Mouse (Mus musculus) CH12.LX (cell line): ENCODE data around the gene RPS10-NUDT3. TPM values are rescaled to one million over a fixed set of nuclear protein-coding genes. Genes with fewer than 3 reads are reported as not detected.
A peak's percentile ranks its signal among the peaks of the same experiment; 100 is the strongest.

Source experiments
- DNase-seq: peaks from one replicate; pipeline ENCODE4 v3.0.0-alpha.2; 2013; ENCODE audit errors: extremely low read depth
- H3K27ac ChIP-seq: 2 replicates; pipeline ENCODE4 v1.5.1; 2012; ENCODE audit warnings: low read depth, mild to moderate bottlenecking, control low read depth, moderate library complexity; ENCODE audit not compliant: insufficient read depth
- H3K27me3 ChIP-seq: replicated peaks from 2 replicates; pipeline ENCODE3; 2012; ENCODE audit warnings: inconsistent platforms
- H3K36me3 ChIP-seq, 2 experiments: replicated peaks in 1 of 2; 2 replicates each; pipeline versions ENCODE3 to v1.6.1; 2012; ENCODE audit warnings: inconsistent platforms in 1 of 2, low read length in 1 of 2, mild to moderate bottlenecking in 1 of 2, mixed read lengths in 1 of 2, moderate library complexity in 1 of 2; ENCODE audit not compliant: control insufficient read depth in 1 of 2, insufficient read depth in 1 of 2
- H3K4me1 ChIP-seq, 2 experiments: 2 replicates each; pipeline ENCODE4 v1.6.1; 2012; ENCODE audit warnings: inconsistent platforms in 1 of 2, moderate library complexity in 1 of 2; ENCODE audit not compliant: insufficient read depth in 2 of 2, control insufficient read depth in 1 of 2
- H3K4me2 ChIP-seq: 2 replicates; pipeline ENCODE4 v1.6.1; 2012; ENCODE audit warnings: low read depth, mild to moderate bottlenecking, control low read depth; ENCODE audit not compliant: poor library complexity, insufficient read depth, severe bottlenecking
- H3K4me3 ChIP-seq, 3 experiments: fragments of 150-350 bp in 1 of 3; sonication (generic) in 1 of 3; replicated peaks in 1 of 3; 2 replicates each; pipeline versions ENCODE3 to v1.5.1; 2011 to 2012; ENCODE audit warnings: low read depth in 2 of 3, low read length in 2 of 3, mild to moderate bottlenecking in 2 of 3, moderate library complexity in 2 of 3, control low read depth in 1 of 3, improper control_type of control experiment in 1 of 3, inconsistent platforms in 1 of 3, mixed read lengths in 1 of 3; ENCODE audit not compliant: poor library complexity in 1 of 3
- H3K79me2 ChIP-seq: replicated peaks from 2 replicates; pipeline ENCODE4 v1.6.1; 2012; ENCODE audit warnings: mild to moderate bottlenecking, moderate library complexity; ENCODE audit not compliant: control insufficient read depth, poor library complexity, insufficient read depth, severe bottlenecking; ENCODE audit errors: extremely low read depth
- H3K9ac ChIP-seq: 2 replicates; pipeline ENCODE4 v1.6.1; 2012; ENCODE audit warnings: low read depth, mild to moderate bottlenecking, control low read depth, moderate library complexity; ENCODE audit not compliant: insufficient read depth
- H3K9me3 ChIP-seq: replicated peaks from 2 replicates; pipeline ENCODE3; 2012; ENCODE audit warnings: low read length, inconsistent platforms, mixed read lengths
- ELF1 ChIP-seq: IDR thresholded peaks from 2 replicates; pipeline ENCODE4 v1.6.1; 2014; ENCODE audit warnings: low read depth, mild to moderate bottlenecking, inconsistent platforms, low read length, improper control_type of control experiment
- EP300 ChIP-seq: IDR thresholded peaks from 2 replicates; pipeline ENCODE4 v1.6.1; 2011; ENCODE audit warnings: low read length, improper control_type of control experiment
- IRF4 ChIP-seq: IDR thresholded peaks from 2 replicates; pipeline ENCODE4 v1.6.1; 2014; ENCODE audit warnings: low read depth, mild to moderate bottlenecking, inconsistent platforms, low read length, improper control_type of control experiment
- MAX ChIP-seq: IDR thresholded peaks from 2 replicates; pipeline ENCODE4 v1.6.1; 2011; ENCODE audit warnings: low read length, improper control_type of control experiment
- MXI1 ChIP-seq: IDR thresholded peaks from 2 replicates; pipeline ENCODE4 v1.6.1; 2011; ENCODE audit warnings: mild to moderate bottlenecking, low read depth, low read length, improper control_type of control experiment
- NRF1 ChIP-seq: IDR thresholded peaks from 2 replicates; pipeline ENCODE4 v1.6.1; 2014; ENCODE audit warnings: low read depth, mild to moderate bottlenecking, inconsistent platforms, low read length, improper control_type of control experiment, moderate library complexity
- PAX5 ChIP-seq: IDR thresholded peaks from 2 replicates; pipeline ENCODE4 v1.6.1; 2012; ENCODE audit warnings: low read length, inconsistent platforms, mixed read lengths
- POLR2A ChIP-seq: IDR thresholded peaks from 2 replicates; pipeline ENCODE4 v1.6.1; 2011; ENCODE audit warnings: low read depth, mild to moderate bottlenecking, improper control_type of control experiment, low read length
- POLR2AphosphoS2 ChIP-seq: IDR thresholded peaks from 2 replicates; pipeline ENCODE4 v1.6.1; 2011; ENCODE audit warnings: low read depth, low read length, improper control_type of control experiment
- TCF12 ChIP-seq: IDR thresholded peaks from 2 replicates; pipeline ENCODE4 v1.6.1; 2014; ENCODE audit warnings: low read depth, mild to moderate bottlenecking, inconsistent platforms, low read length, improper control_type of control experiment
- UBTF ChIP-seq: IDR thresholded peaks from 2 replicates; pipeline ENCODE4 v1.6.1; 2012; ENCODE audit warnings: low read depth, mild to moderate bottlenecking, inconsistent platforms, low read length, improper control_type of control experiment, moderate library complexity
- ZMIZ1 ChIP-seq: IDR thresholded peaks from 2 replicates; pipeline ENCODE4 v1.6.1; 2012; ENCODE audit warnings: low read depth, mild to moderate bottlenecking, inconsistent platforms, low read length, improper control_type of control experiment
- ZNF384 ChIP-seq: IDR thresholded peaks from 2 replicates; pipeline ENCODE4 v1.6.1; 2012; ENCODE audit warnings: low read depth, low read length, improper control_type of control experiment, inconsistent platforms
- dilution Hi-C: fragments of 300-500 bp; cut with MboI; formaldehyde crosslinking; loops from 2 replicates; pipeline ENCODE4 v1.14.3; 2020; ENCODE audit warnings: low sequenced_read_pairs; ENCODE audit not compliant: extremely low pct_unique_long_range_greater_than_20kb, extremely low pct_ligation_motif_present
- in situ Hi-C: fragments of 300-500 bp; cut with MboI; formaldehyde crosslinking; loops from 3 replicates; pipeline ENCODE4 v1.14.3; 2019; ENCODE audit warnings: low sequenced_read_pairs, low pct_ligation_motif_present, low pct_unique_long_range_greater_than_20kb, mixed read lengths
- polyA plus RNA-seq: library from polyadenylated mRNA; unstranded; fragments of >175 nt; gene quantifications from 2 replicates; pipeline ENCODE4 v1.2.1, GENCODE M21; 2012; ENCODE audit warnings: low read depth; ENCODE audit not compliant: insufficient read length
- total RNA-seq, 2 experiments: library from RNA; depleted of rRNA; stranded (reverse); fragments of 300-350 nt in 1 of 2; fragments of >200 nt in 1 of 2; gene quantifications; 2 replicates each; pipeline ENCODE4 v1.2.3; 2012 to 2014

RPS10-NUDT3 gene
- total and polyA plus RNA-seq, 3 experiments, result 30.3 TPM; not detected in 2

- no peak for DNase-seq
- peaks cover 21 to 52% of the 10 kb centered on the region in 2 experiments for H3K4me1 ChIP-seq
- TF ChIP-seq UBTF (no peak), POLR2A (0 out of 2 replicates have a peak, but pooled peaks have one; percentile 4)
- TF ChIP-seq, all 38 proteins: peak for 1
- in situ Hi-C loops (no loop called here), dilution Hi-C loops (no loop called here)
- Histone ChIP-seq H3K4me2 (peak overlapping the region; percentile 53; the same call in 1 of the 2 replicates), H3K4me3 (no peak overlapping the region), H3K9ac (no peak overlapping the region), H3K79me2 (peaks cover 54% of the 10 kb centered on the region), H3K27ac (peak overlapping the region; percentile 78; the same call in 1 of the 2 replicates), H3K36me3 (peaks cover 16 to 32% of the 10 kb centered on the region in 2 experiments), H3K9me3 (no peaks in the 10 kb centered on the region), H3K27me3 (no peaks in the 10 kb centered on the region)
Measured at GRCm38 (mm10) chr17:27560926-27561480, 74.0 kb downstream of the RPS10-NUDT3 start.

DNA sequence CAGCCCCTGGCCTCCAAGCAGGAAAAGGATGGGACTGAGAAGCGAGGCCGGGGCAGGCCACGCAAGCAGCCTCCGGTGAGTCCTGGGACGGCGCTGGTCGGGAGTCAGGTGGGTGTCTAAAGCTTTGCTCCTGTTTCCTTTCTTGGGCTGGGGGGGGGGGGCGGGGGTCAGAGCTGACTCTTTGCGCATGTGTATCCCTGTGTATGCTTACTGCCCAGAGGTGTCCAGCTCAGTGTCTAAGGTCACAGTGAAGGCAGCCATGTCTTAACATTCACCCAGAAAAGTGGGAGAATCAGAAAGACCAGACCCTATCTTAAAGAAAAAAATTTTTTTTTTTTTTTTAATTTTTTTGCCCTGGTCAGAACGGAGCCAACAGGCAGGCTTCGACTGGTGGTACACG is 75.4 kb downstream of the RPS10-NUDT3 start:
- Histone ChIP-seq H3K27me3 (peaks cover 2% of the 10 kb centered on the region), H3K9ac (peak overlapping the region; percentile 99; the same call in 1 of the 2 replicates), H3K4me3 (peak overlapping the region in 2 of 3 experiments; percentile 64 to 78), H3K27ac (peak overlapping the region; percentile 36; the same call in 1 of the 2 replicates), H3K9me3 (peaks cover 8% of the 10 kb centered on the region), H3K79me2 (peaks cover 54% of the 10 kb centered on the region), H3K4me1 (peaks cover 21 to 53% of the 10 kb centered on the region in 2 experiments), H3K36me3 (peaks cover 16 to 32% of the 10 kb centered on the region in 2 experiments), H3K4me2 (peak overlapping the region; percentile 53)
- TF ChIP-seq NRF1 (peak; percentile 62), ZNF384 (no peak)
- in situ Hi-C loops (no loop called here), dilution Hi-C loops (no loop called here)
- no peak for DNase-seq

DNA sequence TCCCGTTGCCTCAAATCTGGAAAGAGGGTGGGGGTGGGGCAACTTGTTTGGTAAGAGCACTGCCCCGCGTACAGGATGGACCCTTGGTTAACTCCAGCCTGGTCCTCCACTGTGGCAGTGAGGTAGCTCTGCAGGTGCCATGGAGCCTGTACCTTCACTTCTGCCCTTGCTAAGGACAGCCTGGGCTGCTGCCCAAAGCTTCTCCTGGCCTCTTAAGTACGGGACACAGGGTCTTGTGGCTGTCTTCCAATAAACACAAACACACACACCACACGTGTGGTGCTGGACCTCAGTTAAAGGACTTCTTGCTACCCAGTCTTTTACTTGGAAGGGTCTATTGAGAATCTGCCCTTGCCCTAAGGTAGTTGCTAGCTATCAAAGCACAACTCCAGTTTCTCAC is 76.2 kb downstream of the RPS10-NUDT3 start:
- in situ Hi-C loops, result no loop called here
- H3K27ac ChIP-seq, result peak overlapping the region; percentile 59; the same call in 1 of the 2 replicates
- dilution Hi-C loops, result no loop called here
- peaks cover 8% of the 10 kb centered on the region for H3K9me3 ChIP-seq
- peak overlapping the region; percentile 53 for H3K4me2 ChIP-seq
- DNase-seq, result no peak
- H3K27me3 ChIP-seq, result peaks cover 7% of the 10 kb centered on the region
- peaks cover 54% of the 10 kb centered on the region for H3K79me2 ChIP-seq
- TF ChIP-seq ELF1 (no peak), IRF4 (no peak), MXI1 (0 out of 2 replicates have a peak, but pooled peaks have one; percentile 48), POLR2AphosphoS2 (no peak; the same call in 1 of the 2 replicates), ZMIZ1 (0 out of 2 replicates have a peak, but pooled peaks have one; percentile 20), EP300 (no peak), PAX5 (no peak), MAX (peak; percentile 42; the same call in 1 of the 2 replicates), TCF12 (no peak), NRF1 (0 out of 2 replicates have a peak, but pooled peaks have one; percentile 9)
- peaks cover 11 to 26% of the 10 kb centered on the region in 2 experiments for H3K36me3 ChIP-seq
- H3K4me1 ChIP-seq, result peaks cover 15 to 45% of the 10 kb centered on the region in 2 experiments
- H3K4me3 ChIP-seq, result peak overlapping the region; percentile 64 to 78 (median 65)
- peak overlapping the region; percentile 99; the same call in 1 of the 2 replicates for H3K9ac ChIP-seq
